Mouse (Mus musculus) liver, postnatal 0 days (tissue): ENCODE measurements around the gene Phf19.

Source experiments
- CTCF ChIP-seq: sonication (generic); IDR thresholded peaks from 2 replicates; pipeline ENCODE4 v1.5.1; 2016; ENCODE audit warnings: antibody characterized with exemption, low read depth
- EP300 ChIP-seq: IDR thresholded peaks from 2 replicates; pipeline ENCODE4 v1.6.1; 2016; ENCODE audit warnings: antibody characterized with exemption, low read depth, mild to moderate bottlenecking

- TF ChIP-seq CTCF = no peak
- TF ChIP-seq EP300 = no peak
Observed at GRCm38 (mm10) chr2:34962893-34963292, 49.1 kb upstream of the Phf19 start.
